Mouse (Mus musculus): ENCODE data around the gene B020004J07Rik. TPM values are rescaled to one million over a fixed set of nuclear protein-coding genes. Genes with fewer than 3 reads are reported as not detected.
"Not testable (repeated sequence)": the region's sequence is repeated elsewhere in the genome, so short reads cannot be mapped to it uniquely, and the experiment has no call there.

Gene B020004J07Rik
- not detected in 2 replicates for polyA plus RNA-seq (2012; rRNA removed)

DNA sequence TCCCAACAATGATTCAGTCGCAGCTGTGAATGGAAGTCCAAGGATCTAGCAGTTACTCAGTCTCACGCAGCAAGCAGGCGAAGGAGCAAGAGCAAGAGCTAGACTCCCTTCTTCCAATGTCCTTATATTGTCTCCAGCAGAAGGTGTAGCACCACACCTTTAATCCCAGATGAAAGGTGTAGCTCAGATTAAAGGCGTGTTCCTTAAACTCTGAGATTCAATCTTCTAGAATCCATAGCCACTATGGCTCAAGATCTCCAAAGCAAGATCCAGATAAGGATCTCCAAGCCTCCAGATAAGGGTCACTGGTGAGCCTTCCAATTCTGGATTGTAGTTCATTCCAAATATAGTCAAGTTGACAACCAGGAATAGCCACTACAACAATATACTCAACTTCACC, at the start of gene B020004J07Rik:
Gene B020004J07Rik, minus strand, starts transcription at position 101 of the 400 bp plus-strand sequence.
- not testable (repeated sequence) for H3K4me1 ChIP-seq (ENCODE audit: control insufficient read depth, insufficient read depth, low read length); H3K27me3 ChIP-seq (ENCODE audit: control insufficient read depth, insufficient read depth, low read length); H3K27ac ChIP-seq (ENCODE audit: insufficient read depth, low read length); H3K4me3 ChIP-seq (replicated peaks; ENCODE audit: insufficient read depth, low read depth, low read length); DNase-seq
- WGBS: 95% methylated on average over 4 of the region's 4 CpGs

DNA sequence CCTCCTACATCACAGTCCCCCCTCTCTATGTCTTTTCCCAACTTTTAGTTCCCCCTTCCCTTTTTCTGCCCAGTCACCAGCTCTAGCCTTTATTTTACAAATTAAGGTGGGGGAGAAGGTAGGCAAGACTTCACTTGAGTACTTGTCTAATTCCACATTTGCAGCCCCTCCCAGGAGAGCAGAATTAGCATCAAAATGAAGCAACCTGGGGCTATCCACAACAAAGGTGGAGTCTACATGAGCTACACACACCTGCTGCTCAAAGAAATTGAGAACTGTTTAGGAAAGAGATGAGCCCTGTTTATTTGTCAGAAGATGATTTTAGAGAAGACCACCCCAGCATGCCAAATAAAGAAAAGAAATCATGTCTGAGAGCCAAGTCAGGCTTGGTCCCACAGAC, 45.6 kb upstream of the B020004J07Rik start:
- Histone ChIP-seq H3K4me1 (ENCODE audit: control insufficient read depth, insufficient read depth, low read length) (no peaks in the 10 kb centered on the region), H3K4me3 (replicated peaks; ENCODE audit: insufficient read depth, low read depth, low read length) (no peak overlapping the region), H3K27me3 (ENCODE audit: control insufficient read depth, insufficient read depth, low read length) (no peaks in the 10 kb centered on the region), H3K27ac (ENCODE audit: insufficient read depth, low read length) (no peak overlapping the region)
- no peak for DNase-seq
- no peak for TF ChIP-seq POLR2A (IDR thresholded peaks at IDR 0.05; ENCODE audit: borderline replicate concordance, insufficient read depth, low read length)
- TF ChIP-seq CTCF (IDR thresholded peaks at IDR 0.05; ENCODE audit: borderline replicate concordance, insufficient read depth, low read depth, low read length): no peak

DNA sequence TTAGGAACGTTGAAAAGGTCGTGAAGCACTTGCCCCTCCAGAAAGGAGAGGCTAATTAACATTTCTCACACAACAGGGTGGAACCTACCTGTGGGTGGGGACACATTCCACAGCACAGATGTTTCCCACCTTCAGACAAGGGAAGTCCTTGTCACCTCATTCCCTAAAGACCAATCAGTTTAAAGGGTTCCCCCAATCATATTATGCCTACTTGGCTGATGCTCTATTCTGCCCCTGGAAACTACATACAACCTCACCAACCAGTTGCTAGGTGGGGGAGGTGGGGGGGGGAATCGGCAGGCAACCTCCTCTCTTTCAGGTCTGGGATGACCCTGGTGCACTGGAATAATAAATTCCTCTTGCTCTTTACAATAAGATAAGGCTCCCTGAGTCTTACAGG, 39.8 kb upstream of the B020004J07Rik start:
- H3K4me1 ChIP-seq (ENCODE audit: control insufficient read depth, insufficient read depth, low read length): no peaks in the 10 kb centered on the region
- TF ChIP-seq POLR2A (IDR thresholded peaks at IDR 0.05; ENCODE audit: borderline replicate concordance, insufficient read depth, low read length) (no peak), CTCF (IDR thresholded peaks at IDR 0.05; ENCODE audit: borderline replicate concordance, insufficient read depth, low read depth, low read length) (no peak)
- H3K27ac ChIP-seq (ENCODE audit: insufficient read depth, low read length): no peak overlapping the region
- no peak overlapping the region for H3K4me3 ChIP-seq (replicated peaks; ENCODE audit: insufficient read depth, low read depth, low read length)
- no peak for DNase-seq
- 46% methylated on average over 3 of the region's 3 CpGs for WGBS
- H3K27me3 ChIP-seq (ENCODE audit: control insufficient read depth, insufficient read depth, low read length): no peaks in the 10 kb centered on the region

DNA sequence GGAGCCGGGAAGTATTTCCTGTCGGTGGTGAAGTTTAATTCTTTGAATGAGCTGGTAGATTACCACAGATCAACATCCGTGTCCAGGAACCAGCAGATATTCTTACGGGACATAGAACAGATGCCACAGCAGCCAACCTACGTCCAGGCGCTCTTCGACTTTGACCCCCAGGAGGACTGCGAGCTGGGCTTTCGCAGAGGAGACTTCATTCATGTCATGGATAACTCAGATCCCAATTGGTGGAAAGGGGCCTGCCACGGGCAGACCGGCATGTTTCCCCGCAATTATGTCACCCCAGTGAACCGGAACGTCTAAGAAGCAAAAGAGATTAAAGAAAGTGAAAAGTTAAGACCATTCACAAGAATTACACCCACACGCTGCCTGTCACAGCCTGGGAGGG, 31.9 kb upstream of the B020004J07Rik start:
- DNase-seq; H3K27ac ChIP-seq (ENCODE audit: insufficient read depth, low read length); H3K4me1 ChIP-seq (ENCODE audit: control insufficient read depth, insufficient read depth, low read length); H3K27me3 ChIP-seq (ENCODE audit: control insufficient read depth, insufficient read depth, low read length); H3K4me3 ChIP-seq (replicated peaks; ENCODE audit: insufficient read depth, low read depth, low read length): not testable (repeated sequence)
- WGBS: 84% methylated on average over 15 of the region's 15 CpGs

DNA sequence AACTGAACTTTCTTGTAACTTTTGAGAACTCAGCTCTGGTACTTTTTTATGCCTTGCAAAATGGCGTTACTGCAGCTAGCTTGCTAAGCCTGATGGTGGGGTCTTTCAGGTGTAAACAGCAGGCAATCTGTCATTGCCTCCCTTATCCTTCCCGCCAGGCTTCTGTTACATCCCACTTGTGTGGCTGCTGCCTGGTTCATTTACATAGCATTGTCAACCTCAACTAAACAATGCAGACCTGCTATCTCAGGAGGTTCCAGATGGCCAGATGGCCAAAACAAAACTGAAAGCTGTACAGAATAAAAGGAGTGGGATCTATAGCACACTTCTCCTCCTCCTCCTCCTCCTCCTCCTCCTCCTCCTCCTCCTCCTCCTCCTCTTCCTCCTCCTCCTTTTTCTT, 28.2 kb upstream of the B020004J07Rik start:
- not testable (repeated sequence) for H3K4me1 ChIP-seq (ENCODE audit: control insufficient read depth, insufficient read depth, low read length); H3K27ac ChIP-seq (ENCODE audit: insufficient read depth, low read length); H3K27me3 ChIP-seq (ENCODE audit: control insufficient read depth, insufficient read depth, low read length); H3K4me3 ChIP-seq (replicated peaks; ENCODE audit: insufficient read depth, low read depth, low read length)
- peak; percentile 24 to 36 for DNase-seq
- 16% methylated on average over 2 of the region's 2 CpGs for WGBS

DNA sequence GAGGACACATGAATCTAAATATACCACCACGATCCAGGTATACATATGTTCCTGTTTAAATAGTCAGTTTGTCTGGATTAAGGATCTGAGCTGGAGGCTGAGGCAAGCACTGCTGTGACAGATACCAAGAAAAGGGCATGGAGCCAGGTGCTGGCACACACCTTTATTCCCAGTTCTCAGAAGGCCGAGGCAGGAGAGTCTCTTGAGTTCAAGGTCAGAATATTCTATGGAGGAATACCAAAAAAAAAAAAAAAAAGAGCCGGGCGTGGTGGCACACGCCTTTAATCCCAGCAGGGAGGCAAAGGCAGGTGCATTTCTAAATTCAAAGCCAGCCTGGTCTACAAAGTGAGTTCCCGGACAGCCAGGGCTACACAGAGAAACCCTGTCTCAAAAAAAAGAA, 18.5 kb upstream of the B020004J07Rik start:
- H3K27ac ChIP-seq (ENCODE audit: insufficient read depth, low read length): no peak overlapping the region
- TF ChIP-seq CTCF (IDR thresholded peaks at IDR 0.05; ENCODE audit: borderline replicate concordance, insufficient read depth, low read depth, low read length) (no peak), POLR2A (IDR thresholded peaks at IDR 0.05; ENCODE audit: borderline replicate concordance, insufficient read depth, low read length) (no peak)
- no peak overlapping the region for H3K4me3 ChIP-seq (replicated peaks; ENCODE audit: insufficient read depth, low read depth, low read length)
- 85% methylated on average over 6 of the region's 6 CpGs for WGBS
- H3K27me3 ChIP-seq (ENCODE audit: control insufficient read depth, insufficient read depth, low read length): no peaks in the 10 kb centered on the region
- no peak for DNase-seq
- no peaks in the 10 kb centered on the region for H3K4me1 ChIP-seq (ENCODE audit: control insufficient read depth, insufficient read depth, low read length)

DNA sequence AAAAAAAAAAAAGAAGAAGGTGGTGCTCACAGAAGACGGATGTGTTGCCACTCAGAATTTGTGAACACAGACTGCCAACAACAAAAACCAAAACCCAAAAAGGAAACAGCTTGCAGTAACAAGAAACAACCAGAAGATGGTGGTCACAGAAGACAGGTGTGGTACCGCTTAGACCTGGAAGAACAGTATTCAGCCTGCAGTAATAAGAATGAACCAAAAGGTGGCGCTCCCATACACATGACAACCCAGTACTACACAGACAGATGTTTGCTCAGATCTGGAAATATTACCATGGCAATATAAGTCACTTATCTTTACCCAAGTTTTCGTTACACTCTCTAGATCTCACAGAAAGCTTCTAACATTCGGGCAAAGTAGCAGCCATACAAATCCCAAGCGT, 17.1 kb upstream of the B020004J07Rik start:
- TF ChIP-seq CTCF (IDR thresholded peaks at IDR 0.05; ENCODE audit: borderline replicate concordance, insufficient read depth, low read depth, low read length): peak; percentile 29; the same call in 1 of the 2 replicates
- TF ChIP-seq POLR2A (IDR thresholded peaks at IDR 0.05; ENCODE audit: borderline replicate concordance, insufficient read depth, low read length): no peak
- Histone ChIP-seq H3K4me1 (ENCODE audit: control insufficient read depth, insufficient read depth, low read length) (no peaks in the 10 kb centered on the region), H3K4me3 (replicated peaks; ENCODE audit: insufficient read depth, low read depth, low read length) (no peak overlapping the region), H3K27ac (ENCODE audit: insufficient read depth, low read length) (no peak overlapping the region), H3K27me3 (ENCODE audit: control insufficient read depth, insufficient read depth, low read length) (no peaks in the 10 kb centered on the region)
- WGBS: 49% methylated on average over 6 of the region's 6 CpGs
- peak in 1 of 2 experiments; percentile 3 for DNase-seq

DNA sequence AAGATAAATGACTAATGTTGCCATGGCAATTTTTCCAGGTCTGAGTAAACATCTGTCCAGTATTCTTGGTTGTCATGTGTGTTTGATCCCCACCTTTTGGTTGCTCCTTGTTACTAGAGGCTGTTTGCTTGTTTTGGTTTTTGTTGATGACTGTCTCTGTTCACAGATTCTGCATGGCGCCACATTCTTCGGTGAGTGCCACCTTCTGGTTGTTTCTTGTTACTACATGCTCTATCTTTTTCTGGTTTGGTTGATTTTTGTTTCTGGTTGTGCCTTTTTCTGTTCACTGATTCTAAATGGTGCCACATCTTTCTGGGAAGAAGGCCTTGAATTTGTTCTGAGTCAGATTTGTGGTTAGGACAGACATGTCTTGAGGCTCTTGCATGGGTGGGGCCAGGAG, 7.1 kb upstream of the B020004J07Rik start:
- WGBS: 64% methylated on average over 2 of the region's 2 CpGs
- no peak overlapping the region for H3K27ac ChIP-seq (ENCODE audit: insufficient read depth, low read length)
- no peaks in the 10 kb centered on the region for H3K27me3 ChIP-seq (ENCODE audit: control insufficient read depth, insufficient read depth, low read length)
- H3K4me3 ChIP-seq (replicated peaks; ENCODE audit: insufficient read depth, low read depth, low read length): no peak overlapping the region
- no peak for DNase-seq
- TF ChIP-seq POLR2A (IDR thresholded peaks at IDR 0.05; ENCODE audit: borderline replicate concordance, insufficient read depth, low read length) (no peak), CTCF (IDR thresholded peaks at IDR 0.05; ENCODE audit: borderline replicate concordance, insufficient read depth, low read depth, low read length) (no peak)
- H3K4me1 ChIP-seq (ENCODE audit: control insufficient read depth, insufficient read depth, low read length): no peaks in the 10 kb centered on the region

Other genes with a start within 250 kb of the B020004J07Rik start
- 30.7 and 33.3 TPM in 2 replicates for gene Leprot, start 196.3 kb downstream of the B020004J07Rik start, polyA plus RNA-seq (2012; rRNA removed)
- gene Lepr, start 126.6 kb downstream of the B020004J07Rik start, polyA plus RNA-seq (2012; rRNA removed): 0.79 and 1.1 TPM in 2 replicates
- gene C130073F10Rik, start 49.8 kb upstream of the B020004J07Rik start, polyA plus RNA-seq (2012; rRNA removed): not detected in 2 replicates
- gene Gm12800, start 65.1 kb upstream of the B020004J07Rik start, polyA plus RNA-seq (2012; rRNA removed): not detected in 2 replicates
- gene Gm12794, start 96.4 kb upstream of the B020004J07Rik start, polyA plus RNA-seq (2012; rRNA removed): not detected in 2 replicates
- gene Gm12790, start 137.0 kb upstream of the B020004J07Rik start, polyA plus RNA-seq (2012; rRNA removed): not detected in 2 replicates
- gene Gm12789, start 142.6 kb upstream of the B020004J07Rik start, polyA plus RNA-seq (2012; rRNA removed): not detected in 2 replicates
- gene Pde4b, start 243.5 kb upstream of the B020004J07Rik start, polyA plus RNA-seq (2012; rRNA removed): 78.9 and 82.6 TPM in 2 replicates

Data from cerebellum, adult 2 months (tissue).